Mouse (Mus musculus) testis, adult 2 months (tissue): Measurements from ENCODE around the gene Wnt5b. TPM values are rescaled to one million over a fixed set of nuclear protein-coding genes. Genes with fewer than 3 reads are reported as not detected.

Experiments used
- H3K27ac ChIP-seq: fragments of 200-500 bp; 2 replicates; pipeline ENCODE4 v1.5.1; 2012; ENCODE audit warnings: low read depth, low read length; ENCODE audit not compliant: control insufficient read depth, insufficient read depth
- H3K27me3 ChIP-seq: fragments of 200-500 bp; 2 replicates; pipeline ENCODE4 v1.6.1; 2012; ENCODE audit warnings: mild to moderate bottlenecking, low read length, moderate library complexity; ENCODE audit not compliant: control insufficient read depth, insufficient read depth
- H3K36me3 ChIP-seq: fragments of 200-500 bp; 2 replicates; pipeline ENCODE4 v1.6.1; 2012; ENCODE audit warnings: mild to moderate bottlenecking, low read length; ENCODE audit not compliant: control insufficient read depth, insufficient read depth
- H3K4me1 ChIP-seq: fragments of 200-500 bp; 2 replicates; pipeline ENCODE4 v1.6.1; 2012; ENCODE audit warnings: low read length; ENCODE audit not compliant: control insufficient read depth, insufficient read depth
- H3K4me3 ChIP-seq: fragments of 200-500 bp; 2 replicates; pipeline ENCODE4 v1.5.1; 2012; ENCODE audit warnings: low read depth, mild to moderate bottlenecking, low read length, moderate library complexity, mixed read lengths; ENCODE audit not compliant: control insufficient read depth
- CTCF ChIP-seq: fragments of 200-500 bp; IDR thresholded peaks from 2 replicates; pipeline ENCODE4 v1.5.1; 2012; ENCODE audit warnings: low read depth, mild to moderate bottlenecking, inconsistent platforms, low read length, moderate library complexity; ENCODE audit not compliant: control insufficient read depth, insufficient read depth, insufficient replicate concordance
- POLR2A ChIP-seq: fragments of 200-500 bp; IDR thresholded peaks from 2 replicates; pipeline ENCODE4 v1.6.1; 2012; ENCODE audit warnings: low read depth, mild to moderate bottlenecking, inconsistent platforms, low read length, moderate library complexity; ENCODE audit not compliant: control insufficient read depth
- polyA plus RNA-seq: library from polyadenylated mRNA; depleted of rRNA; stranded (reverse); fragments of >200 nt; gene quantifications from 2 replicates; pipeline ENCODE4 v1.2.3, GENCODE M21; 2012

Wnt5b gene
- polyA plus RNA-seq, 1 experiment, result 3.8 TPM

- H3K4me1 ChIP-seq, result no peaks in the 10 kb centered on the region
- H3K27ac ChIP-seq, result no peak overlapping the region
- no peaks in the 10 kb centered on the region for H3K27me3 ChIP-seq
- no peak overlapping the region for H3K4me3 ChIP-seq
- H3K36me3 ChIP-seq, result no peaks in the 10 kb centered on the region
- TF ChIP-seq POLR2A (no peak), CTCF (no peak)
Observed at GRCm38 (mm10) chr6:119508221-119508620, 35.9 kb downstream of the Wnt5b start.

- no peak overlapping the region for H3K27ac ChIP-seq
- no peak overlapping the region for H3K4me3 ChIP-seq
- TF ChIP-seq POLR2A (no peak), CTCF (no peak)
- no peaks in the 10 kb centered on the region for H3K36me3 ChIP-seq
- H3K27me3 ChIP-seq, result no peaks in the 10 kb centered on the region
- no peaks in the 10 kb centered on the region for H3K4me1 ChIP-seq
Observed at GRCm38 (mm10) chr6:119505525-119506225, 38.5 kb downstream of the Wnt5b start.

DNA sequence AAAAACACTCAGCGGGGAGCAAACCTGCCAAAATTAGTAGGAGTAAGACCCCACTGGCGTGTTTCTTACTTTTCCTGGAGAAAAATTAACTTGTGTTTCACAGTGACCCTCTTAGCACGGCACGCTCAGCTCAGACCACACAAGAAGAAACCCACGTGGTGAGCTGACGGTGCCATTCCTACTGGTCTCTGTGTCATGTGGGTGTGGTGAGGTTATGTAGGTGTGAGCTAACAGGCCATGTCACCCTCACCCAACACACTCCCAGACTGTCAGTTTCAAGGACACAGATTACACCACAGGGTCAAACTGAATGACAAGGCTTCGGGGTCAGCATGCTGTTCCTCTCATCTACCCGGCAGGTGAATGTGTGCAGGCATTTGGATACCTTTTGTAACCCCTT lies 39.4 kb downstream of the Wnt5b start:
- Histone ChIP-seq H3K36me3 (no peaks in the 10 kb centered on the region), H3K4me1 (no peaks in the 10 kb centered on the region), H3K27me3 (no peaks in the 10 kb centered on the region), H3K4me3 (no peak overlapping the region), H3K27ac (no peak overlapping the region)
- no peak for TF ChIP-seq POLR2A
- TF ChIP-seq CTCF, result no peak

- no peaks in the 10 kb centered on the region; the same call in 1 of the 2 replicates for H3K4me1 ChIP-seq
- TF ChIP-seq POLR2A (no peak), CTCF (no peak)
Observed at GRCm38 (mm10) chr6:119502031-119502430, 42.1 kb downstream of the Wnt5b start.

DNA sequence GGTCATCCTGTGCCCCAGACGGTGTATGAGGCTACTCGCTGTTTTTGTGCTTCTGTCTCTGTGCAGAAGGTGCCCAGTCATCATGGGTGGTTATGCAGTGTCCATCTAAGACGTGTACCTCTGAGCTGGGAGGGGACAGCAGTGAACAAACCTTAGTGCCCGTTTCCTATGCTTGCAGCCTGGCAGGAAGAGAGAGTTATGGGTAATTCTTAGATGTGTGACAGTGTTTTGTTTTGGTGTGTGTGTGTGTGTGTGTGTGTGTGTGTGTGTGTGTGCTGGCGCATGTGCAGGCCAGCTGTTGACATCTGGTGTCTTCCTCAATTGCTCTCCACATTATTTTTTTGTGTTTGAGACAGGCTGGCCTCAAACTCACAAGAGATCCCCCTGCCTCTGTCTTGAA lies 44.1 kb downstream of the Wnt5b start:
- Histone ChIP-seq H3K4me1 (no peaks in the 10 kb centered on the region; the same call in 1 of the 2 replicates), H3K27me3 (no peaks in the 10 kb centered on the region), H3K4me3 (no peak overlapping the region), H3K27ac (no peak overlapping the region), H3K36me3 (no peaks in the 10 kb centered on the region)
- TF ChIP-seq CTCF (no peak), POLR2A (no peak)

More at GRCm38 (mm10) chr6:119502031-119502430, 42.1 kb downstream of the Wnt5b start:
- no peaks in the 10 kb centered on the region for H3K36me3 ChIP-seq
- H3K4me3 ChIP-seq, result no peak overlapping the region
- H3K27me3 ChIP-seq, result no peaks in the 10 kb centered on the region
- no peak overlapping the region for H3K27ac ChIP-seq

- H3K27me3 ChIP-seq, result no peaks in the 10 kb centered on the region
- H3K27ac ChIP-seq, result no peak overlapping the region
- no peaks in the 10 kb centered on the region; the same call in 1 of the 2 replicates for H3K4me1 ChIP-seq
- TF ChIP-seq POLR2A, result no peak
- TF ChIP-seq CTCF, result no peak
- no peak overlapping the region for H3K4me3 ChIP-seq
- no peaks in the 10 kb centered on the region for H3K36me3 ChIP-seq
Observed at GRCm38 (mm10) chr6:119499271-119499670, 44.9 kb downstream of the Wnt5b start.

GRCm38 (mm10) chr6:119492630-119493014 lies 51.5 kb downstream of the Wnt5b start:
- Histone ChIP-seq H3K4me1 (no peaks in the 10 kb centered on the region), H3K36me3 (no peaks in the 10 kb centered on the region), H3K27me3 (no peaks in the 10 kb centered on the region), H3K4me3 (no peak overlapping the region), H3K27ac (no peak overlapping the region)
- no peak for TF ChIP-seq CTCF
- no peak for TF ChIP-seq POLR2A
